Mouse (Mus musculus): ENCODE data around the gene Stat3. TPM values are rescaled to one million over a fixed set of nuclear protein-coding genes. Genes with fewer than 3 reads are reported as not detected.
A peak's percentile ranks its signal among the peaks of the same experiment; 100 is the strongest.

Gene Stat3
- polyA plus RNA-seq, 1 experiment = 0.96 TPM

GRCm38 (mm10) chr11:100959464-100959810 lies 20.1 kb upstream of the Stat3 start:
- Histone ChIP-seq H3K4me3 (replicated peaks) (no peak overlapping the region), H3K36me3 (ENCODE audit: control insufficient read depth) (no peaks in the 10 kb centered on the region; the same call in 1 of the 2 replicates), H3K27me3 (ENCODE audit: control insufficient read depth) (peaks cover 10% of the 10 kb centered on the region), H3K4me1 (ENCODE audit: control insufficient read depth) (peaks cover 61% of the 10 kb centered on the region), H3K9me3 (ENCODE audit: control insufficient read depth, low read length) (no peaks in the 10 kb centered on the region)
- TF ChIP-seq TAL1 (IDR thresholded peaks at IDR 0.05; ENCODE audit: low read length) = no peak
- no peak for TF ChIP-seq GATA1 (IDR thresholded peaks at IDR 0.05; ENCODE audit: low read length)

- Histone ChIP-seq H3K9me3 (ENCODE audit: control insufficient read depth, low read length) (no peaks in the 10 kb centered on the region), H3K4me1 (ENCODE audit: control insufficient read depth) (peaks cover 55% of the 10 kb centered on the region), H3K4me3 (replicated peaks) (peak overlapping the region; percentile 7), H3K36me3 (ENCODE audit: control insufficient read depth) (no peaks in the 10 kb centered on the region; the same call in 1 of the 2 replicates), H3K27me3 (ENCODE audit: control insufficient read depth) (peaks cover 10% of the 10 kb centered on the region)
- no peak for TF ChIP-seq GATA1 (IDR thresholded peaks at IDR 0.05; ENCODE audit: low read length)
- TF ChIP-seq TAL1 (IDR thresholded peaks at IDR 0.05; ENCODE audit: low read length) = no peak
Observed at GRCm38 (mm10) chr11:100958613-100959463, 19.5 kb upstream of the Stat3 start.

- Histone ChIP-seq H3K4me1 (ENCODE audit: control insufficient read depth) (peaks cover 47% of the 10 kb centered on the region), H3K4me3 (replicated peaks) (no peak overlapping the region), H3K36me3 (ENCODE audit: control insufficient read depth) (no peaks in the 10 kb centered on the region; the same call in 1 of the 2 replicates), H3K9me3 (ENCODE audit: control insufficient read depth, low read length) (no peaks in the 10 kb centered on the region), H3K27me3 (ENCODE audit: control insufficient read depth) (peaks cover 10% of the 10 kb centered on the region)
- TF ChIP-seq TAL1 (IDR thresholded peaks at IDR 0.05; ENCODE audit: low read length) (no peak), GATA1 (IDR thresholded peaks at IDR 0.05; ENCODE audit: low read length) (no peak)
Observed at GRCm38 (mm10) chr11:100957915-100958469, 18.7 kb upstream of the Stat3 start.

- Histone ChIP-seq H3K27me3 (ENCODE audit: control insufficient read depth) (peaks cover 10% of the 10 kb centered on the region), H3K9me3 (ENCODE audit: control insufficient read depth, low read length) (no peaks in the 10 kb centered on the region), H3K4me1 (ENCODE audit: control insufficient read depth) (peaks cover 40% of the 10 kb centered on the region), H3K36me3 (ENCODE audit: control insufficient read depth) (no peaks in the 10 kb centered on the region; the same call in 1 of the 2 replicates), H3K4me3 (replicated peaks) (no peak overlapping the region)
- no peak for TF ChIP-seq GATA1 (IDR thresholded peaks at IDR 0.05; ENCODE audit: low read length)
- TF ChIP-seq TAL1 (IDR thresholded peaks at IDR 0.05; ENCODE audit: low read length) = no peak
Observed at GRCm38 (mm10) chr11:100957244-100957643, 17.9 kb upstream of the Stat3 start.

GRCm38 (mm10) chr11:100949540-100949939 lies 10.2 kb upstream of the Stat3 start:
- no peaks in the 10 kb centered on the region for H3K36me3 ChIP-seq (ENCODE audit: control insufficient read depth)
- TF ChIP-seq TAL1 (IDR thresholded peaks at IDR 0.05; ENCODE audit: low read length) (no peak), GATA1 (IDR thresholded peaks at IDR 0.05; ENCODE audit: low read length) (no peak)
- peaks cover 4% of the 10 kb centered on the region; the same call in 1 of the 2 replicates for H3K4me1 ChIP-seq (ENCODE audit: control insufficient read depth)
- H3K4me3 ChIP-seq (replicated peaks) = no peak overlapping the region
- H3K9me3 ChIP-seq (ENCODE audit: control insufficient read depth, low read length) = peaks cover 4% of the 10 kb centered on the region
- no peaks in the 10 kb centered on the region for H3K27me3 ChIP-seq (ENCODE audit: control insufficient read depth)

GRCm38 (mm10) chr11:100948317-100948716 lies 9.0 kb upstream of the Stat3 start:
- Histone ChIP-seq H3K4me1 (ENCODE audit: control insufficient read depth) (peaks cover 4% of the 10 kb centered on the region; the same call in 1 of the 2 replicates), H3K27me3 (ENCODE audit: control insufficient read depth) (no peaks in the 10 kb centered on the region), H3K36me3 (ENCODE audit: control insufficient read depth) (no peaks in the 10 kb centered on the region), H3K4me3 (replicated peaks) (no peak overlapping the region), H3K9me3 (ENCODE audit: control insufficient read depth, low read length) (peaks cover 4% of the 10 kb centered on the region)
- TF ChIP-seq TAL1 (IDR thresholded peaks at IDR 0.05; ENCODE audit: low read length) (no peak), GATA1 (IDR thresholded peaks at IDR 0.05; ENCODE audit: low read length) (no peak)

GRCm38 (mm10) chr11:100947548-100947947 lies 8.2 kb upstream of the Stat3 start:
- H3K4me3 ChIP-seq (replicated peaks) = no peak overlapping the region
- peaks cover 4% of the 10 kb centered on the region; the same call in 1 of the 2 replicates for H3K4me1 ChIP-seq (ENCODE audit: control insufficient read depth)
- peaks cover 4% of the 10 kb centered on the region for H3K9me3 ChIP-seq (ENCODE audit: control insufficient read depth, low read length)
- no peak for TF ChIP-seq TAL1 (IDR thresholded peaks at IDR 0.05; ENCODE audit: low read length)
- no peak for TF ChIP-seq GATA1 (IDR thresholded peaks at IDR 0.05; ENCODE audit: low read length)
- H3K36me3 ChIP-seq (ENCODE audit: control insufficient read depth) = no peaks in the 10 kb centered on the region
- no peaks in the 10 kb centered on the region for H3K27me3 ChIP-seq (ENCODE audit: control insufficient read depth)

GRCm38 (mm10) chr11:100946862-100947261 lies 7.5 kb upstream of the Stat3 start:
- no peak overlapping the region for H3K4me3 ChIP-seq (replicated peaks)

GRCm38 (mm10) chr11:100942388-100942787 lies 3.0 kb upstream of the Stat3 start:
- Histone ChIP-seq H3K27me3 (ENCODE audit: control insufficient read depth) (no peaks in the 10 kb centered on the region), H3K4me1 (ENCODE audit: control insufficient read depth) (peaks cover 27% of the 10 kb centered on the region), H3K4me3 (replicated peaks) (no peak overlapping the region), H3K9me3 (ENCODE audit: control insufficient read depth, low read length) (0 out of 2 replicates have a peak, but pooled peaks cover 2% of the 10 kb centered on the region), H3K36me3 (ENCODE audit: control insufficient read depth) (no peaks in the 10 kb centered on the region)
- no peak for TF ChIP-seq TAL1 (IDR thresholded peaks at IDR 0.05; ENCODE audit: low read length)
- TF ChIP-seq GATA1 (IDR thresholded peaks at IDR 0.05; ENCODE audit: low read length) = no peak

More at GRCm38 (mm10) chr11:100946862-100947261, 7.5 kb upstream of the Stat3 start:
- Histone ChIP-seq H3K27me3 (ENCODE audit: control insufficient read depth) (no peaks in the 10 kb centered on the region), H3K36me3 (ENCODE audit: control insufficient read depth) (no peaks in the 10 kb centered on the region), H3K4me1 (ENCODE audit: control insufficient read depth) (peaks cover 3% of the 10 kb centered on the region; the same call in 1 of the 2 replicates), H3K9me3 (ENCODE audit: control insufficient read depth, low read length) (peaks cover 4% of the 10 kb centered on the region)
- TF ChIP-seq TAL1 (IDR thresholded peaks at IDR 0.05; ENCODE audit: low read length) (no peak), GATA1 (IDR thresholded peaks at IDR 0.05; ENCODE audit: low read length) (no peak)

All from erythroblast, embryonic 14.5 days (primary cell).